Mouse (Mus musculus): ENCODE measurements around the gene Nt5c1a.
A peak's percentile ranks its signal among the peaks of the same experiment; 100 is the strongest.

The Nt5c1a gene

GRCm38 (mm10) chr4:123248971-123249567 is 47.8 kb downstream of the Nt5c1a start:
- DNase-seq (ENCODE audit: low spot score) = peak; percentile 52

DNA sequence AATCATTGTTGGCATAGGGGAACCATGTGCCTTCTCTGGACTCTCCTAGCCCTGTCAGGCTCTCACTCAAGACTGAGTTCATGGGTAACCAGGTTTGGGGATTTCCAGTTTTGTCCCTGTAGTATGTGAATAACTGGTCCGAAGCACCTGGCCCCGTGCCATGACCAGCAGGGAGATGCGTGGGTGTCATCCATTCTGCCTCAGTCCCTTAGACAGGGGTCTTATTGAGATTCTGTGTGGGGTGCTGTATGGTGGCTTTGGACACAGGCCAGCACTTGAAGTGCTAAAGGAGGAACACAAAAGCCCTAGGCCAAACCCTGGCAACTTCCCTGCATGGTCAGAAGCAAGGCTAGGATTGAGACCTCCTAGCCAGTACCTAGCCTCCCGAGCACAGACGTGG is 50.9 kb downstream of the Nt5c1a start:
- DNase-seq (ENCODE audit: low spot score) = no peak

GRCm38 (mm10) chr4:123254617-123255016 is 53.3 kb downstream of the Nt5c1a start:
- DNase-seq (ENCODE audit: low spot score) = peak; percentile 64

- DNase-seq (ENCODE audit: low spot score) = no peak
These were observed 58.9 kb downstream of the Nt5c1a start for GRCm38 (mm10) chr4:123260071-123260746.

GRCm38 (mm10) chr4:123261721-123262401 is 60.6 kb downstream of the Nt5c1a start, which contains the start of gene Pabpc4:
Gene Pabpc4 (plus strand): TSS chr4:123262351.
- no peak for DNase-seq (ENCODE audit: low spot score)

Data from lung, postnatal 25 days (tissue).